Mouse (Mus musculus) liver, adult 2 months (tissue): Measurements from ENCODE around the gene Kmt5a.

Source experiments
- CTCF ChIP-seq: fragments of 200-500 bp; IDR thresholded peaks from 2 replicates; pipeline ENCODE4 v1.5.1; 2011; ENCODE audit warnings: low read depth, low read length, control low read depth
- POLR2A ChIP-seq: fragments of 200-500 bp; IDR thresholded peaks from 2 replicates; pipeline ENCODE4 v1.6.1; 2011; ENCODE audit warnings: low read length, control low read depth; ENCODE audit not compliant: insufficient read depth; ENCODE audit errors: extremely low read depth

GRCm38 (mm10) chr5:124444208-124444607, 4.5 kb downstream of the Kmt5a start:
- no peak for TF ChIP-seq POLR2A
- TF ChIP-seq CTCF: no peak
